Mouse (Mus musculus): ENCODE measurements around the gene Eif4enif1. TPM values are rescaled to one million over a fixed set of nuclear protein-coding genes. Genes with fewer than 3 reads are reported as not detected.

The Eif4enif1 gene
- polyA plus RNA-seq, 1 experiment from 2014 or later: 17.7 TPM

DNA sequence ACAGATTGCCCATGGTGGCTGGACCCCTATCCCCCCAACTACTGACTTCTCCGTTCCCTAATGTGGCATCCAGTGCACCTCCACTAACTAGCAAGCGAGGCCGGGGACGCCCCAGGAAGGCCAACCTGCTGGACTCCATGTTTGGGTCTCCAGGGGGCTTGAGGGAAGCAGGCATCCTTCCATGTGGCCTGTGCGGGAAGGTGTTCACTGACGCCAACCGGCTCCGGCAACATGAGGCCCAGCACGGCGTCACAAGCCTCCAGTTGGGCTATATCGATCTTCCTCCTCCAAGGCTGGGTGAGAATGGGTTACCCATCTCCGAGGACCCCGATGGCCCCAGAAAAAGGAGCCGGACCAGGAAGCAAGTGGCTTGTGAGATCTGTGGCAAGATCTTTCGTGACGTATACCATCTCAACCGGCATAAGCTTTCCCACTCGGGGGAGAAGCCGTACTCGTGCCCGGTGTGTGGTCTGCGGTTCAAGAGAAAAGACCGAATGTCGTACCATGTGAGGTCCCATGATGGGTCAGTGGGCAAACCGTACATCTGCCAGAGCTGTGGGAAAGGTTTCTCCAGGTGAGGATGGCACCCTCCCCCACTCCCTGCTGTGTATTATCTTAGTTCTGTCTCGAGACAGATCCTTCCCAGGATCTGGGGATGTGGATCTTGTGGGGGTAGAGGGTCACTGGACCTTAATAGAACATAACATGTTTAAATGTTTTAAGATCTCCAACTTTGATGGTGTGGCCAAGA is 89.3 kb downstream of the Eif4enif1 start:
- H3K9me3 ChIP-seq (ENCODE audit: low read length): no peaks in the 10 kb centered on the region
- DNase-seq (ENCODE audit: low spot score) (peak; percentile 19), ATAC-seq (no peak)
- H3K36me3 ChIP-seq (ENCODE audit: insufficient read depth, low read length): 0 out of 2 replicates have a peak, but pooled peaks cover 5% of the 10 kb centered on the region
- peak overlapping the region; percentile 80 for H3K9ac ChIP-seq (replicated peaks; ENCODE audit: low read depth)
- H3K27me3 ChIP-seq (replicated peaks; ENCODE audit: insufficient read depth, low read length): no peaks in the 10 kb centered on the region
- peak overlapping the region; percentile 84 for H3K4me3 ChIP-seq (ENCODE audit: low read depth, low read length)
- peaks cover 29% of the 10 kb centered on the region for H3K4me1 ChIP-seq (ENCODE audit: insufficient read depth, low read depth, low read length)
- no peak for TF ChIP-seq EP300 (IDR thresholded peaks at IDR 0.05)
- no peak for TF ChIP-seq CTCF (IDR thresholded peaks at IDR 0.05)
- whole genome bisulfite sequencing: 1% methylated on average over 26 of the region's 26 CpGs
- H3K4me2 ChIP-seq (replicated peaks; ENCODE audit: low read depth, low read length): peak overlapping the region; percentile 99
- H3K27ac ChIP-seq (ENCODE audit: low read length): peak overlapping the region; percentile 98

- Histone ChIP-seq H3K9me3 (ENCODE audit: low read length) (no peaks in the 10 kb centered on the region), H3K27ac (ENCODE audit: low read length) (peak overlapping the region; percentile 98), H3K4me2 (replicated peaks; ENCODE audit: low read depth, low read length) (peak overlapping the region; percentile 99), H3K4me1 (ENCODE audit: insufficient read depth, low read depth, low read length) (peaks cover 29% of the 10 kb centered on the region), H3K27me3 (replicated peaks; ENCODE audit: insufficient read depth, low read length) (no peaks in the 10 kb centered on the region), H3K36me3 (ENCODE audit: insufficient read depth, low read length) (0 out of 2 replicates have a peak, but pooled peaks cover 5% of the 10 kb centered on the region), H3K4me3 (ENCODE audit: low read depth, low read length) (peak overlapping the region; percentile 84), H3K9ac (replicated peaks; ENCODE audit: low read depth) (peak overlapping the region; percentile 80)
- peak; percentile 8; the same call in 1 of the 2 replicates for ATAC-seq
- 0% methylated on average over 8 of the region's 8 CpGs for WGBS
- DNase-seq (ENCODE audit: low spot score): peak; percentile 71
- TF ChIP-seq CTCF (IDR thresholded peaks at IDR 0.05): no peak
- TF ChIP-seq EP300 (IDR thresholded peaks at IDR 0.05): no peak
Measured at GRCm38 (mm10) chr11:3292062-3292421, 89.8 kb downstream of the Eif4enif1 start.

DNA sequence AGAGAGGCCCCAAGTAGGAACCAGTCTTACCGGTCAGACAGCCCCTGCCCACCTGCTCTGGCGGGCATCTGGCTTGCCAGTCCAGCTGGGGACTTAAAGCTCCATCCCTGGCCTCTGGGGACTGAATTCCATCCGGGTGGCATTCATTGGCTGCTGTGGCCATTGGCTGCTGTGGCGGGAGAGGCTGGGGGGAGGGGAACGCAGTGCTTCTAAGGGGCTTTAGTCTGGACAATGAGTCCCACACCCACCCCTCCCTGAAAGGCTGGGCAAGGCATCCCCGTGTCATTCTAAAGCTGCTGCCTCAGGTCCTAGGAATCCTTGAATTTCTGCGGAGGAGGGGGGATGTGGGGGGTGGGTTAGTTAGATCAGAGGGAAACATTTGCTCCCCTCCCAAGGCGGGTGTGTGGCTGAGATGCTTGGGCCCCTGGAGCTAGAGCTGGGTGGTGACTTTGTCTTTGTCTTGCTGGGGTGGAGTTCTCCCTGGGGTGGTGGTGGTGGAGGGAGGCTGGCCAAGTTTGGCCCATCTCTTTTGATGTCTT is 90.6 kb downstream of the Eif4enif1 start:
- ATAC-seq: peak; percentile 18
- Histone ChIP-seq H3K4me1 (ENCODE audit: insufficient read depth, low read depth, low read length) (peaks cover 32% of the 10 kb centered on the region), H3K9me3 (ENCODE audit: low read length) (no peaks in the 10 kb centered on the region), H3K27ac (ENCODE audit: low read length) (peak overlapping the region; percentile 98), H3K36me3 (ENCODE audit: insufficient read depth, low read length) (peaks cover 9% of the 10 kb centered on the region; the same call in 1 of the 2 replicates), H3K9ac (replicated peaks; ENCODE audit: low read depth) (peak overlapping the region; percentile 80), H3K27me3 (replicated peaks; ENCODE audit: insufficient read depth, low read length) (no peaks in the 10 kb centered on the region), H3K4me2 (replicated peaks; ENCODE audit: low read depth, low read length) (peak overlapping the region; percentile 99), H3K4me3 (ENCODE audit: low read depth, low read length) (peak overlapping the region; percentile 84)
- DNase-seq (ENCODE audit: low spot score): peak; percentile 71
- WGBS: under 1% methylated on average over 8 of the region's 8 CpGs
- TF ChIP-seq EP300 (IDR thresholded peaks at IDR 0.05): peak; percentile 29; the same call in 1 of the 2 replicates
- 0 out of 2 replicates have a peak, but pooled peaks have one; percentile 1 for TF ChIP-seq CTCF (IDR thresholded peaks at IDR 0.05)

DNA sequence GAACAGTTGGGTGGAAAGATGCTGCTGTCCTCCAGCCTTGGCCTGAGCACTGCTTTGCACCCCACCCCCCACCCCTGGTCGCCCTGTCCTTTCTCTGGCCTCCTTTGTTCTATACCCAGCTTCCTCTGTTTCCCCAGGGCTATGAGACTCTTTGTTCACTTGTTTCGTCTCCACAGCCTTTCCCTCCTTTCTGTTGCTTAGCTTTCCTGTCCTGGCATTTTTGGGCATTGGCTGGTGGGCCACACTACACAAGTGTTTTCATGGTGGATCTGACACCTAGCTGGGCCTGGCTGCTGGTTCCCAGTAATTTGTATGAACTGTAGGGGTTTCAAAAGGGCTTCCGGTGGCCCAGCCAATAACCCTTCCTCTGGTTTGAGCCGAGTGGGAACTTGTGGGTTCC is 91.2 kb downstream of the Eif4enif1 start:
- peaks cover 31% of the 10 kb centered on the region for H3K4me1 ChIP-seq (ENCODE audit: insufficient read depth, low read depth, low read length)

More for the DNA sequence above, 91.2 kb downstream of the Eif4enif1 start:
- Histone ChIP-seq H3K9ac (replicated peaks; ENCODE audit: low read depth) (no peak overlapping the region), H3K27ac (ENCODE audit: low read length) (peak overlapping the region; percentile 47; the same call in 1 of the 2 replicates), H3K9me3 (ENCODE audit: low read length) (no peaks in the 10 kb centered on the region), H3K36me3 (ENCODE audit: insufficient read depth, low read length) (peaks cover 9% of the 10 kb centered on the region; the same call in 1 of the 2 replicates), H3K27me3 (replicated peaks; ENCODE audit: insufficient read depth, low read length) (no peaks in the 10 kb centered on the region), H3K4me2 (replicated peaks; ENCODE audit: low read depth, low read length) (peak overlapping the region; percentile 99), H3K4me3 (ENCODE audit: low read depth, low read length) (no peak overlapping the region)
- ATAC-seq: no peak
- 37% methylated on average over 4 of the region's 4 CpGs for WGBS
- TF ChIP-seq CTCF (IDR thresholded peaks at IDR 0.05) (no peak), EP300 (IDR thresholded peaks at IDR 0.05) (no peak)
- DNase-seq (ENCODE audit: low spot score): no peak

Other genes starting within 250 kb of the Eif4enif1 start
- 7.9 and 8.3 TPM in 2 replicates for gene Sfi1, start 8.9 kb upstream of the Eif4enif1 start, polyA plus RNA-seq (2015; fragmentation: Nextera tagmentation; extraction: Ambion mirVana)
- gene Drg1, start 64.0 kb downstream of the Eif4enif1 start, polyA plus RNA-seq (2015; fragmentation: Nextera tagmentation; extraction: Ambion mirVana): 132 and 141 TPM in 2 replicates
- gene Patz1, start 86.5 kb downstream of the Eif4enif1 start, polyA plus RNA-seq (2015; fragmentation: Nextera tagmentation; extraction: Ambion mirVana): 22.9 and 23.2 TPM in 2 replicates
- 22.7 and 25.5 TPM in 2 replicates for gene Pik3ip1, start 128.0 kb downstream of the Eif4enif1 start, polyA plus RNA-seq (2015; fragmentation: Nextera tagmentation; extraction: Ambion mirVana)
- 57.2 and 62.0 TPM in 2 replicates for gene Limk2, start 206.8 kb downstream of the Eif4enif1 start, polyA plus RNA-seq (2015; fragmentation: Nextera tagmentation; extraction: Ambion mirVana)
- 23.1 and 24.3 TPM in 2 replicates for gene Rnf185, start 250.0 kb downstream of the Eif4enif1 start, polyA plus RNA-seq (2015; fragmentation: Nextera tagmentation; extraction: Ambion mirVana)